Mouse (Mus musculus): Measurements from ENCODE around the gene Spag7.

Spag7 gene

DNA sequence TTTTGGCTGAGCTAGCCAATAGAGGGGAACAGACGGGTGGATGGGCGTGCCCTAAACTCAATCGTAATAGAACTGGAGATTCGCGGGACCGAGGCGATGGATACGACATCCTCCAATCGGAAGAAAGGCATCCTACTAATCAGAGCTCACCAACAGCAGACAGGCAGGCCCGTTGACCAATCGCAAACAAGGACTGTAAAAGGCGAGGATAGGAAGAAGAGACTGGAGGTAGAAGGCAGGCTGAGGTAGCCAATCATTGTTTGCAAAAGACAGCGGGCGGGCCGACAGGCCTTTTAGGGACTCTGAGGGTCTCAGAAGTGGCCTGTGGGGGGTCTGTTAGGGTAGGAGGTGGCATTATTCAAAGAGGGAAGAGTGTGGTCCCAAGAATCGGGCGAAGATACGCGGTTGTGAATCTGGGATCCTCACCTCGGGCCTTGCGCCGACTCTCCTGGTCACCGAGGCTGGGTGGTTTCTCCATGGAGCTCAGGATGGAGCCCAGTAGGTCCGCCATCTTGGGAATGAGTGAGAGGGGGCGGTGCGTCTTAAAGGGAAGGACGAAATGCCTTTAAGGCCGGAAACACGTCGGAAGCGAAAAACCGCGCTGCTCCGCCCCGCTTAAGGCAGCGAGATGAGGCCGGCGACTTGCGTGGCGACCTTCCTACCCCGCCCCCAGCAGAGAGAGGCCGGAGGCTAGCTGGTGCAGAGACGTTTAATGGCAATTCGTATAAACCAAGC is at the start of gene Spag7:
Gene Spag7 (minus strand): TSS at position 646 of the 735 bp plus-strand sequence.
- DNase-seq (ENCODE audit: low read depth), result peak; percentile 99

DNA sequence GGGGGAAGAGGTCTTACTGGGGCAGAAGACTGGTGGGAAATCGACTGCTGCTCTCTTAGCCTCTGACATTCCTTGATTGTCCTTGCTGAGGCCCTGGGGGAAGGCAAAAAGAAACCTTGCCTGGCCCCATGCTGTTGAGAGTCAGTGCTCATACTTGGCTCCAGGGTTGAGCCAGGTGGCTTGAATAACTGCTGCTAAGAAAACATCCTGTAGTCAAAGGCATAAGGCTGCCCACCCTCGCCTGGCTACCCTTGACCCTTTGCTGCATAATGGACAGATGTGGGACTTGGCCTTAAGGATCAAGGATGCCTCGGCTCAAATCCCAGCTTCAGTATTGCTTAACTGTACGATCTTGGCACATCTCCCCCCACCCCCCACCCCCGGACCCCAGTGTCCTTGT is 49.3 kb upstream of the Spag7 start:
- DNase-seq (ENCODE audit: low read depth), result no peak

DNA sequence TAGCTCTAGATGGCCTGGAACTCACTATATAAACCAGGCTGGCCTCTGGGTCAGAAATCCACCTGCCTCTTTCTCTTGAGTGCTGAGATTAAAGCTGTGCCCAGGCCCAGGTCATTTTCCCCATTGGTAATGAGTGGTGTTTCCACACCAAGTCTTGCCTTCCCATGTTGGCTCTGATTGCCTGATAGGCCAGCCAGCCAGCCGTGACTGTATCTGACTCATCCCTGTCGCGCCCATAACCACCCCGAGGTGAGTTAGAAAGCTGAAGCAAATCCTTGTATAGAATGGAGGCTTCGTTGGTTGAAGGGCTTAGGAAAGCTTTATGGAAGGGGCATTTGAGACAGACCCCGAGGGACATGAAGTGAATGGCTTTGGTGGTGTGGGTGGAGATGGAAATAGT is 46.6 kb upstream of the Spag7 start:
- DNase-seq (ENCODE audit: low read depth), result peak; percentile 82

DNA sequence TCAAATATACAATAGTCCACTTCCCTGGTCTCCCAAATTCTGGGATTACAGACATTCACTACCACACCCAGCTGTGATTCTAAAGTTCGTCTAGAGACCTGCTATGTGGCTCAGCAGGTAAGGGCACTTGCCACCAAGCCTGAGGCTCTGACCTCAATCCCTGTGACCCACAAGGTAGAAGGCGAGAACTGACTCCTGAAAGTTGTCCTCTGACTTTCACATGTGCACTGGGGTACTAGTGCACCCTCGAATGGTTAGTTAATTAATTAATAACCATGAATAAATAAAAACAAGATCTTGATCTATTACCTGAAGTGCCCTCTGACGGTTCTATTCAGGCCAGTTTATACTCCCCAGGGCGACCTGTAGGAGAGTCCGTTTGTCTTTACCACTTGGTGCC is 44.0 kb upstream of the Spag7 start:
- DNase-seq (ENCODE audit: low read depth), result no peak

DNA sequence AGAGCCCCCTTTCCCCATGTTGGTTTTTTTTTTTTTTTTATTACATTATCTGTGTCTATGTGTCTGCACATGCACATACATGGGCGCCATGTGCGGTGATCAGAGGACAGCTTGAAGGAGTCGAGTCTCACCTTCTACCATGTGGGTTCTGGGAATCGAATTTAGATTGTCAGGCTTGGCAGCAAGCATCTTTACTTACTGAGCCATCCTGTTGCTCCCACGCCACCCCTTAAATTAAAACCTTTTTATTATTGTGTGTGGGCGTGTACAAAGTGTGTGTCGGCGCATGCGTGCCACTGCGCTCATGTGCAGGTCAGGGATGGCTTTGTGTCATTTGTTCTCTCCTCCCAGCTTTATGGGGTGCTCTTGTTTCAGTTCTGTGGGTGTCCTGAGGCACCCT is 41.8 kb upstream of the Spag7 start:
- no peak for DNase-seq (ENCODE audit: low read depth)

DNA sequence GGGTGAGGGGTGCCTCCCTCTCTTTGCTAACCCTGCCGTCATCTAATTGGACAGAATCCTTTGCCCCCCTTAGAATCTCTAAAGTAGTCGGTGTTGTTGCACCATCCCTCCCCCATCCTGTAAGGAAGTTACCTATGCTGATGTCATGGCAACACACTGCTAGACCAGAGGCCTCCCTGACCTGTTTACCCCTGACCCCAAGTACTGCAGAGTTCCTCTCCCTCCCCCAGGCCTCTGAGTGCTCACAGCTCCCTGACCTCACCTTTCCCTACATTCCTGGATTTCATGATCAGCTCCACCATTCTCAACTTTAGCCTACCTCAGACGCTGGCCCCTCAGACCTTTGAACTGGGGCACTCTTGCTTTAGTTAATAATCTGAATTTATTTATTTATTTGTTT is 36.9 kb upstream of the Spag7 start:
- no peak for DNase-seq (ENCODE audit: low read depth)

DNA sequence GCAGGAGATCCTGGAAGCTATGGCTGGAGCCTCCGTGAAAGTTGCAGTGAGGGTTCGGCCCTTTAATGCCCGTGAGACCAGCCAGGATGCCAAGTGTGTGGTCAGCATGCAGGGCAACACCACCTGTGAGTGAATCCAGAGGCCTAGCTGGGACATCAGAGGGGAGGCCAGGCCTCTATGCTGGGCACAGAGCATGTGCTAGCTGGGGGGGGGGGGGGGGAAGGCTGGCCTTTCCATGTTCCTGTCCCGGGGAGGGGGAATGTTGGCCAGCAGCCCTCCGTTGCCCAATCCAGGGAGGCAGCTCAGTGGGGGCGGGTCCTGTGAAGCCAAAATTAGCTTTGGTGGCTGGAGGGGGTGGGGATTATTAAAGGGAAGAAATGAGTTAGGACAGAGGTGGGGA is 33.6 kb upstream of the Spag7 start:
- peak; percentile 68 for DNase-seq (ENCODE audit: low read depth)

DNA sequence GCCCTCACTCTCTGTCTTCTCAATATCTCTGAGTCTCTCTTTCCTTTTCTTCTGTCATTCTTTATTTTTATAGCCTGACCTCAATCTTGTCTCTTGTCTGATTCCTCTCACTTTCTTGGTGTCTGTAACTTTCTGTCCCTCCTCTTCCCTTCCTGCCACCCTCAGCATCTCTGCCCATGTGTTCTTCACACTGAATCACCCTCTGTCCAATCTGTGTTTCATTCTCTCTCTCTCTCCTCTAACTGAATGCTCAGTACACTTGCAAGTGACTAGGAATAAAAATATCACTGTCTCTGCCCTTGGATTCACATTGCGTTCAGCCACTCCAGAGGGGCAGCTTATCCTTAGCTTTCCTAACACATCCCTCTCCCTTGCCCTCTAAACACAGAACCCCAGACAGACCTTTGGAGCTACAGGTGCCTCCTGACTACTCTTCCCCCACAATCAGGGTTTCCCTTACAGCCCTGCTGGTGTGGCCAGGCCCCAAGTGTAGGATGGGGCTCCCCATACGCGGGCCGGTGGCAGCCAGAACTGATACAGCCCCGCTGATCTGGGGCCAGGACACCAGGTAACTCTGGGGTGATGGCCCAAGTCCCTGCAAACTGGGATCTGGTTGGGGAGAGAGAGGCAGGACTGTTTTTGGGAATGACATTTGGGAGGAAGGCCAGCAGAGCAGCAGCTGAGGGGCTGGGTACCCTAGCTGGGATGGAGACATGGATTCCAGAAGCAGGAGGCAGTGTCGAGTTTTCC is 32.9 kb upstream of the Spag7 start:
- no peak for DNase-seq (ENCODE audit: low read depth)

DNA sequence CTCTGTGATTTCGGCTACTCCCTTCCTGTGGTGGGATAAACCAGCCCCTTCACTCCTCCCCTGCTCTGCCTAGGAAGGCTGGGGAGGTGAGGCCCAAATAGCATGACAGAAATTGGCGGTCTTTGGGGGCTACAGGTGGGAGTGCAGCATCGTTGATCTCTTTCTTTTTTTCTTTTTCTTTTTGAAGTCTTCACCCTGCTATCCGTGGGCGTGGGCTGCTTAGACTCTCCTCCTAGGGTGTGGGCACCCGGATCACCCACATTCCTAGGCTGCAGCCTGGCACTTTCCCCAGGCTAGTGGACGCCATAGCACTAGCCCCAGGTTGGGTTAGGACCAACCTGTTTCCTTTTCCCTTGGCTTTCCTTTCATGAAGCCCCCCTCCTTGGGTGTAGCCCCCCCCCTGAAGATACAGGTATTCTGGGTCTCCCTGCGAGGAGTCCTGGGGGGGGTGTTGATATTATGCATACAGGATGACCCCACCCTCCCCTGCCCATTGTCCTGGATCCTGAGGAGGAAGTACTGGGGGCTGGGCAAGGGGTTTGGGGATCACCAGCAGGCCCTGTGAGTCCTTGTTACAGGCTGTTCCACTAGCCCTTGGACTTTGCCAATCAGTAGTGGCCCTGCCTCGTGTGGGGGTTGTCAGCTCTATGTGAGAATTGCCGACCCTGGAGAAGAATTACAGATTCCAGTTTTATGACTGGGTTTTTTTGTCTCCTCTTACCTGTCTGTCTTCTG is 32.2 kb upstream of the Spag7 start:
- DNase-seq (ENCODE audit: low read depth), result peak; percentile 25

DNA sequence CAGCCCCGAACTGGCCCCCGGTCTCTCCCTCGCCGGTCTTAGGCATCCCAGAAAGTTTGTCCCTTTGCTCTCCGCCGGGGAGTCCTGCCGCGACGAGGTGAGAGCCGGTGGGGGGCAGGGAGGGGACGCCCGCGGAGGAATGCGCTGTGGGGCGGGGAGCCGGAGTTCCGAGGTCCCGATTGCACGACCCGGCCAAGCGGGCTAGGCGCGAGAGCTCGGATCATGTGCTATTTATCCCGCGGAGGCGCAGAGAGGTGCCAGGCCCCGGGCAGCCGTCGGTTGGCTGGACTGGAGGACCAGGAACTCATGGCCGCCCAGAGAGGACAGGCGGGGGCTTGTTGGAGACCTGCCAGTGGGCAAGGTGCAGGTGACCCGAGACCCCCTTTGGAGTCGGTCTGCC is 31.4 kb upstream of the Spag7 start:
- DNase-seq (ENCODE audit: low read depth), result peak; percentile 70

DNA sequence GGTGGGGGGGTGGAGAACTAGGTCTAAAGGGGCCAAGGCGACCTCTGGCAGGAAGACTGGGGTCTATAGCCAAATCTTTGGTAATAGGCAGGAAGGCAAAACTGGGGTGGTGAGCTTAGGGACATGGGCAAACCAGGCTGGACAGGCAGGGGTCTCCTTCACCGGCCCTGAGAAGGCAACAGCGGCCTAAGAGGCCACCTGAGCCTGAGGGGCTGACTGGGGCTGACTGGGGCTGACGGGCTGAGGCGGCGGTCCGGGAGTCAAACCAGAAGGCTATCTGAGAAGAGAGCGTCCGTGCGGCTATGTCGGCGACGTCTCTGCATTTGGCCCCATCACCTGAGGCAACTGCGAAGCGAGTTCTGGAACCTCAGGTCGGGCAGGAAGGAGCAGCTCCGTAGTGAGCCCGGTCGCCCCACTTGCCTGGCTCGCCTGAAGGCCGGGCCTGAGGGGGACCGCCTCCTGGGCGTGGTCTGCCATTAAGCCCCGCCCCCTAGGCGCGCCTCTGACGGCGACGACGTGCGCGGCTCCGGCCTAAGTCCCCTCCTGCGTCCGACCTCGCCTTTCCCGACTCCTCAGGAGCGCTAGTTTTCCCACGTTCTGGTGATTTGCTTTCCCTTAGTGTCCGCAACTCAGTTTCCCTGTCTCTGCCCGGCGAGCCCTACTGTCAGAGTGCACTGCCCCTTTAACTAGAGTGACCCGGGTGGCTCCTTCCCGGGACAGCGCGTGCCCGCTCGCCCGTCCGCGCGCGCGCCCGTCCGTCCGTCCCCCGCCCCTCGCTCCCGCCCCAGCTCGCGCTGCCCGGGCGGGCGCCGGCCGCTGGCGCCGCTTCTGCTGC is 30.7 kb upstream of the Spag7 start, which contains the start of the genes Inca1 and Kif1c:
Gene Inca1 (minus strand): TSS at position 434 of the 835 bp plus-strand sequence.
Gene Kif1c (plus strand): TSS at position 827 of the 835 bp plus-strand sequence.
- DNase-seq (ENCODE audit: low read depth), result peak; percentile 98

DNA sequence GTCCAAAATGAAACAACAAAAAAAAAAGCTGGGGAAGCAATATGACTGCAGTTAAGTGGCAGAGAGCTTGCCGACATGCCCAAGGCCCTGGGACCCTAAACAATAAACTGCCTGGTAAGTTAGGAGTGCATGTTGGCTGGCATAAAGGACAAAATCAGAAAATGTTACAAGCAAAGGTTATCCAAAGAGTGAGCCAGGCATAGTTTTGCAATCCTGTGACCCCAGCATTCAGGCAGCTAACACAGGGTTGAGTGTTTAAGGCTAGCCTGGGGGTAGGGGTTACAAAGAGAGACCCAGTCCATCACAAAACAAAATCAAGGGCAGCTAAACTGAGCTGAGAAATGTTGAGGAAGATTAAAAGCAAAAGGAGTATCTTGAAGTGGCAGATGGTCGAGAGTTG is 29.8 kb upstream of the Spag7 start:
- DNase-seq (ENCODE audit: low read depth), result no peak

DNA sequence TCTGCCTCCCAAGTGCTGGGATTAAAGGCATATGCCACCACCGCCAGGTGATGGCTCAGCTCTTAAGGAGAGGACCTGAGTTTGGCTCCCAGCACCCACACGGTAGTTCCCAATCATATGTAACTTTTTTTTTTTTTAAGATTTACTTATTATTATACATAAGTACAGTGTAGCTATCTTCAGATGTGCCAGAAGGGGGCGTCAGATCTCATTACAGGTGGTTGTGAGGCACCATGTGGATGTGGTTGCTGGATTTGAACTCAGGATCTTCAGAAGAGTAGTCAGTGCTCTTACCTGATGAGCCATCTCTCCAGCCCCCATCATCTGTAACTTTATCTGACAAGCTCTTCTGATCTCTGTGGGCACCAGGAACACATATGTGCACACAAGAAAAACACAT is 28.2 kb upstream of the Spag7 start:
- DNase-seq (ENCODE audit: low read depth), result peak; percentile 38

DNA sequence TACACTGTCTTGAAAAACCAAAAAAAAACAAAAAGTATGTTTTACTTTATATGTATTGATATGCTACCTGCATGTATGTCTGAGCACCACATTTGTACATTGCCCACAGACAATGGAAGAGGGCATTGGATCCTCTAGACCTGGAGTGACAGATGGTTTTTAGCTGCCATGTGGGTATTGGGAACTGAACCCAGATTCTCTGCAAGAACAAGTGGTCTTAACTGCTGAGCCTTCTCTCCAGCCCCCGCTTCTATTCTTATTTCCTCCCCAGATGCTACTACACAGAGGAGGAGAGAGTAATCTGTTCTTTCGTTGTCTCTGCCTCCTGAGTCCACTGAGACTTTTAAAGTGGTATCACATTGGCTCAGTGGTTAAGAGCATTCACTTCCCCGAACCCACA is 24.3 kb upstream of the Spag7 start:
- no peak for DNase-seq (ENCODE audit: low read depth)

DNA sequence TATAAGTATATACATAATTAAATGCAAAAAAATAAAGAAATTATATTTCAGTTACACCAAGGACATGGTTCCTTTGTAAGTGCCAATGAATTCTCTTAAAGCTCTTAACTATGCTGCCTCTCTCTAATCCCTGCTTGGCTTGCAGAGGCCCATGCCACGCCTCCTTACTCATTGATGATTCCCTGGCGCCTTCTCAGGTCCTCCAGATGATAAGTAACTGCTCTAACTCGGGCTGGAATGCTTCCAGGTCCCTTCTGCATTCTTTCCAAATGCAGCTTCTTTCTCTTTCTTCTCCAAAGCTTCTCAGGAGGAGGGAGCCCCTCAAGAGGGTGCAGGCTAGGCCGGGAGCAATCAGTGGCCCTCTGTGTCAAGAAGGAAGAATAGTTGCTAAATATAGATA is 20.4 kb upstream of the Spag7 start:
- peak; percentile 75 for DNase-seq (ENCODE audit: low read depth)

DNA sequence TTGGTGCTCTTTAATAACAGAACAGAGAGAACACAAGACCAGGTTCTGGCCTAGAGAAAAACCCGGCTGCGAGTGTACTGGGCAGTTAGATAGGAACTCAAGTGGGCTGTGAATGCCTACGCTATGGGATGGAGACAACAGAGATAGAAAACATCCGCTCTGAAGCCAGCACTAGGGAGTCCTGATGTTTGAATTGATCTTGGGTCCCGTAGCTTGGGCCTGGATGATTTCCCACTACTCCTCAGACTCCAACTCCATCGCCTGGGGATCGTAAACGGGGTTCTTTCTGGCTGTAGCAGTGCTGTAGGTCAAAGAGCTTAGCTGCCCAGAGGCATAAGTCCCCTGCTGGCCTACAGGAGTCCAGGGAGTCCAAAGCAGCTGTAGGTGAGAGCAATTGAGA is 19.2 kb upstream of the Spag7 start:
- DNase-seq (ENCODE audit: low read depth), result no peak

DNA sequence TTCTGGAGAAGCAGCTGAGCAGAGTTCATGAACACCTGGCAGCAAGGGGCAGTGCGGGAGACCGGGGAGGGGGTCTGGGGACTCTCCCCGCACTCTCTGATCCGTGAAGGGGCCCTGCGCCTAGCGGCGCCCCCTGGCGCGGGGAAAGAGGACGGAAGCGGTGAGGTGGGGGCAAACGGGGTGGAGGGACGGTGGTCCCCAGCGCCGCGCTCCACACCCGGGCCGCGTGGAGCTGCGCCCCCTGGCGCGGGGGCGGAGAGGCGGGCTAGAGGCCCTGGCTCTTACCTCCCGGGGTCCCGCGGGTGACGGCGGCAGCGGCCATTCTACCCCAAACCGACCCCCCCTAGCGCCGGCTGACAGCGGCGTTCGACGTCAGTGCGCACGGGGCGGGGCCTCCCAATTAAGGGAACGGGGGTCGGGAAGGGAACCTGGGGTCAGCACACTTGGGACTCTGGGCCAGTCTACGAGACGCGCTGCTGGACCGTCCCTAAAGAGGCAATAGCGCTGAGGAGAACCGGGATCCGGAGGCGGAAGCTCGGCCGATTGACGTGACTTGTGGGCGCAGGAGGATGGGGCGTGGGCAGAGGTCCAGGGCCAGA is 18.5 kb upstream of the Spag7 start, which contains the start of gene Camta2:
Gene Camta2 (minus strand): TSS at position 505 of the 599 bp plus-strand sequence.
- DNase-seq (ENCODE audit: low read depth), result peak; percentile 90

DNA sequence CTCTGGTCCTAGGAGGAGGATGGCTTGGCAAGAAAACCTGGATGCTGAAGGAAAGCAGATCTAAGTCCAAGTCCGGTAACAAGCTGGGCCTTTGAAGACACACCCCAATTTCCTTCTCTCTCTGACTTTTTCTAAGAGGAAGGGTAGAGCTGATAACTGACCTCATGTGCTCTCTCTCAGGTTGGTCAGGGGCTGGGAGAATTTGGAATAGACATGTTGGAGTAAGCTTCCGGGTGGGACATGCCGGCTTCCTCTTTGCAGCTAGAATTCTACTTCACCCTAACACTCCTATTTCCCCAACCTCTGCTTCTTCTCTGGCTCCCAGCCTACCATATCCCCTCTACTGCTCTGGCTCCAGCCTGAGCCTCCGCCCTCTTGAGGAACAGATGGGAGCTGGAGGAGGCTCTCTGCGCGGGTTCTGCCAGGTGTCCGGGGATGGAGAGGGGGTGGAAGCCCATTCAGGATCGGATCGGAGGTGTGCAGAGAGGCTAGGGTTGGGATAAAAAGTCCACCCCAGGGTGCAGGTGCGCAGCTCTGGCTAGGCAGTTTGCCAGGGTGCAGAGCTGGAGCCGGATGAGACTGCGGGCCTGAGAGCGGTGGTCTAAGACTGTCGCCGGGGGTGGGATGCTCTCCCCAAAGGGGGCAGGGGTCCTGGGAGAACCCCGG is 17.8 kb upstream of the Spag7 start:
- peak; percentile 43 for DNase-seq (ENCODE audit: low read depth)

DNA sequence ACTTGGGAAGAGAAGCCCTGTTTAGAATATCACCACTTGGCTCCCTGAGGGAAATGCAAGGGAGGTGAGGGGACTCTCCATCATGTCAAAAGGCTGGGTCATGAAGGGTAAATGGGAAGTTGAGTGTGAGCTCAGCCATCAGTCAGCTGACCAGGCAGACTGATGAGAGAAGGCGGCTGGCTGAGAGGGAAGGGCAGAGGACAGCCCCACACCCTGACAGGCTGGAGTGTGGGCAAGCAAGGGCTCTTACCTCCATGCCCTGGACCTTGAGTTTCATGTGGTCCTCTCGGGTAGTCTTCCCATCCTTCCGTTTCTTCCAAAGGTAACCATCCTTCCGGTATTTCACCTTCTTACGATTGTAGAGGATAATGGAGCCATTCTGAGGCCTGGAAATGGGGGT is 14.4 kb upstream of the Spag7 start:
- DNase-seq (ENCODE audit: low read depth), result no peak

DNA sequence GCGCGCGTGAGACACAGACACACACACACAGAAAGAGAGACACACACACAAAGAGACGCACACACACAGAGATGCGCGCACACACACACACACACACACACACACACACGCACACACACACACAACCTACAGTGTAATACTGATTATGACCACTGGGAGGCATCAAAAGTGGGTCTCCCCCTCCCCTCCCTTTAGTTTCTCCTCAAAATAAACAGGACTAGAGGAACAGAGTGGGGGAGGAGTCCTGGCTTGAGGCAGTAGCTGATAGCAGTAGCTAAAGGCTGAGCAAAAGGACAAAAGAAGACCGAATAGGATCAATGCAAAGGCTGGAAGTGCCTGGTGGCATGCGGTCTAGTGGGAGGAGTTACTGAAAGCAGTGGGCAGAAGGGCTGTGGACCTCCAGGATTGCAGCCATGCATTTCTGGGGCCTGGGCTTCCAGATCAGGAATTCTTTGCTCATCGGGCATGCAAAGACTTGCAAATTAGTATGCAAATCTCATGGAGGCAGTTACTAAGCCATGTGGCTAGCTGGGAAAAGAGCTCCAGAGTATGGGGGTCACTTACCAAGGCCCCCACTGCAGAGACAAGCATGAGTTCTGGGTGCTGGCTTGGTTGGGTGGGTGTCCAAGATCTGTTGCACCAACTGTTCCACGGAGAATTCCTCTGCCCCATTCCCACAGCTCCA is 12.8 kb upstream of the Spag7 start:
- peak; percentile 72 for DNase-seq (ENCODE audit: low read depth)

Measured in NIH3T3 (cell line).